Mouse (Mus musculus): ENCODE measurements around the gene Myo6.

DNA sequence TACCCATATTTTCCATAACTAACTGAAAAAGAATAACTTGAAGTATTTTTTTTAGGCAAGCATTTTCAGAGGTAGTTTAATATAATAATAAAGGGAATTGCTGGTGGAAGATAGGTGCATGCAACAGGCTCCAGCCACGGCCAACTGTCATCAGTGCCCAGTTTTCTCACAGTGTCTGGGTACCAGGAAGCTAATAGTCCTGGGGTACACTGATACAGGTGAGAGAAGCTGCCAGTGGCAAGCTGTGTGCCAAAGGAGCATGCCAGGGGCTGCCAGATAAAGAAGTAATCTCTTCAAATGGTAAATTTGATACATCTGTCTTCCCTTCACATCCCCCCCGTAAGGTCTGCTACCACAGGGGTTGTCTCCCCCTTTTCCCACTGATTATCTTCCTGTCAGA lies 48.6 kb downstream of the Myo6 start:
- TF ChIP-seq CTCF (IDR thresholded peaks at IDR 0.05; ENCODE audit: borderline replicate concordance, control insufficient read depth, extremely low read depth, insufficient read depth, low read length, poor library complexity) (no peak), POLR2A (IDR thresholded peaks at IDR 0.05; ENCODE audit: control insufficient read depth, extremely low read depth, insufficient read depth, low read length, poor library complexity) (no peak)
